ENCODE assay signal across 30 mouse cellular contexts in genomic region chr7:137038311-137038945, GRCm38 (mm10).
DNase-seq lines count a peak whose midpoint lies in the region; ATAC-seq and TF ChIP-seq lines count a peak whose summit lies in the region.
"Had no signal": no experiment of that assay in that cellular context is flagged by ENCODE, and none has a peak within 500 bp of the region (broad histone marks: within the 10 kb centered on the region; RNA-seq: fewer than 3 reads in every experiment).

No protein-coding gene starts in this region.

- no peaks in the 10 kb centered on the region for H3K36me3 ChIP-seq in midbrain, embryonic 12.5 days
- no peaks in the 10 kb centered on the region for H3K36me3 ChIP-seq in midbrain, embryonic 11.5 days (ENCODE audit: control insufficient read depth, insufficient read depth, low read length)
- H3K36me3 ChIP-seq in hindbrain, postnatal 0 days (ENCODE audit: insufficient read depth, low read length), result no peaks in the 10 kb centered on the region
- H3K36me3 ChIP-seq: embryonic facial prominence, embryonic 12.5 days; G1E; hindbrain, embryonic 15.5 days; intestine, embryonic 15.5 days; limb, embryonic 10.5 days; limb, embryonic 15.5 days; liver, embryonic 13.5 days had no signal

- no peak overlapping the region for H3K4me2 ChIP-seq in midbrain, embryonic 12.5 days (replicated peaks)
- H3K4me2 ChIP-seq in midbrain, embryonic 11.5 days, result no peak overlapping the region
- no peak overlapping the region for H3K4me2 ChIP-seq in hindbrain, postnatal 0 days (ENCODE audit: low read depth, low read length)
- H3K4me2 ChIP-seq: embryonic facial prominence, embryonic 12.5 days; hindbrain, embryonic 15.5 days; intestine, embryonic 15.5 days; limb, embryonic 15.5 days; liver, embryonic 13.5 days; lung, embryonic 14.5 days had no signal

- 0 out of 2 replicates have a peak overlapping the region, but pooled peaks have one; percentile 24 for H3K9ac ChIP-seq in midbrain, embryonic 12.5 days (replicated peaks)
- no peak overlapping the region for H3K9ac ChIP-seq in midbrain, embryonic 11.5 days (ENCODE audit: low read length)
- no peak overlapping the region for H3K9ac ChIP-seq in hindbrain, postnatal 0 days (replicated peaks; ENCODE audit: low read length)
- H3K9ac ChIP-seq: embryonic facial prominence, embryonic 12.5 days; hindbrain, embryonic 15.5 days; intestine, embryonic 15.5 days; limb, embryonic 15.5 days; liver, embryonic 13.5 days; lung, embryonic 14.5 days had no signal

- ATAC-seq in midbrain, embryonic 12.5 days (ENCODE audit: low FRiP score, low read depth), result no peak
- ATAC-seq in midbrain, embryonic 11.5 days (ENCODE audit: low FRiP score), result no peak
- no peak for ATAC-seq in hindbrain, postnatal 0 days
- ATAC-seq: forebrain, embryonic 14.5 days; intestine, embryonic 15.5 days had no signal

- H3K4me1 ChIP-seq in midbrain, embryonic 12.5 days, result peaks cover 21% of the 10 kb centered on the region
- H3K4me1 ChIP-seq in midbrain, embryonic 11.5 days (ENCODE audit: control insufficient read depth, insufficient read depth, low read length), result 0 out of 2 replicates have a peak, but pooled peaks cover 3% of the 10 kb centered on the region
- peaks cover 9% of the 10 kb centered on the region for H3K4me1 ChIP-seq in hindbrain, postnatal 0 days (ENCODE audit: insufficient read depth, low read length)
- H3K4me1 ChIP-seq: liver, embryonic 13.5 days had no signal

- DNase-seq in cerebellum, postnatal 14 days, result peak; percentile 33 to 47
- no peak for DNase-seq in cerebellum, adult 11 months
- DNase-seq in left cerebral cortex, postnatal 4 days, result peak; percentile 29
- DNase-seq in left cerebral cortex, postnatal 14 days (ENCODE audit: low spot score in 2 of 2), result no peak
- DNase-seq in midbrain, embryonic 11.5 days (ENCODE audit: low spot score, missing footprints), result no peak
- peak; percentile 13 for DNase-seq in hindbrain, postnatal 0 days (ENCODE audit: low spot score)
- no peak for DNase-seq in left cerebral cortex, postnatal 36 days (ENCODE audit: low spot score in 2 of 2)
- DNase-seq: adrenal gland, postnatal 10 days; embryo, embryonic 11 days; gastrocnemius, postnatal 36 days; heart, postnatal 14 days; kidney, adult 2 months; kidney, postnatal 36 days; liver, embryonic 13.5 days; right cerebral cortex, postnatal 4 days; thymus, adult 18-20 months; thymus, postnatal 25 days had no signal

- TF ChIP-seq CTCF in hindbrain, postnatal 0 days (IDR thresholded peaks at IDR 0.05; ENCODE audit: low read depth), result no peak

- H3K27ac ChIP-seq in midbrain, embryonic 12.5 days (replicated peaks), result no peak overlapping the region
- no peak overlapping the region for H3K27ac ChIP-seq in midbrain, embryonic 11.5 days (ENCODE audit: low read depth, low read length)
- H3K27ac ChIP-seq in hindbrain, postnatal 0 days, result no peak overlapping the region
- H3K27ac ChIP-seq: embryonic facial prominence, embryonic 12.5 days; hindbrain, embryonic 15.5 days; intestine, embryonic 15.5 days; layer of hippocampus, adult 2 months; left cerebral cortex, adult 2 months; limb, embryonic 10.5 days; limb, embryonic 15.5 days; liver, embryonic 13.5 days; macrophage; stomach, postnatal 0 days had no signal

- peaks cover 4% of the 10 kb centered on the region; the same call in 1 of the 2 replicates for H3K9me3 ChIP-seq in midbrain, embryonic 12.5 days
- H3K9me3 ChIP-seq in midbrain, embryonic 11.5 days (ENCODE audit: control insufficient read depth, low read length), result no peaks in the 10 kb centered on the region; the same call in 1 of the 2 replicates
- H3K9me3 ChIP-seq in hindbrain, postnatal 0 days (ENCODE audit: low read length), result no peaks in the 10 kb centered on the region
- H3K9me3 ChIP-seq: hindbrain, embryonic 15.5 days; intestine, embryonic 15.5 days; limb, embryonic 10.5 days; limb, embryonic 15.5 days; liver, embryonic 13.5 days had no signal

- intact Hi-C loops in left cerebral cortex, postnatal 4 days (cut with DNase I), result no loop called here
- intact Hi-C loops in left cerebral cortex, postnatal 14 days (cut with DNase I), result no loop called here
- intact Hi-C loops in left cerebral cortex, postnatal 36 days (cut with DNase I), result no loop called here

- 63% methylated on average over 10 of the region's 10 CpGs for WGBS in midbrain, embryonic 12.5 days
- 75% methylated on average over 10 of the region's 10 CpGs for WGBS in midbrain, embryonic 11.5 days
- WGBS in hindbrain, postnatal 0 days, result 44% methylated on average over 10 of the region's 10 CpGs

- H3K27me3 ChIP-seq in midbrain, embryonic 12.5 days, result no peaks in the 10 kb centered on the region
- H3K27me3 ChIP-seq in midbrain, embryonic 11.5 days (ENCODE audit: control insufficient read depth, insufficient read depth, low read length), result no peaks in the 10 kb centered on the region
- no peaks in the 10 kb centered on the region for H3K27me3 ChIP-seq in hindbrain, postnatal 0 days (ENCODE audit: insufficient read depth, low read length)
- H3K27me3 ChIP-seq: embryonic facial prominence, embryonic 12.5 days; hindbrain, embryonic 15.5 days; intestine, embryonic 15.5 days; liver, embryonic 13.5 days had no signal

- H3K4me3 ChIP-seq in midbrain, embryonic 12.5 days, result no peak overlapping the region
- H3K4me3 ChIP-seq in midbrain, embryonic 11.5 days (ENCODE audit: low read depth, low read length), result no peak overlapping the region
- no peak overlapping the region for H3K4me3 ChIP-seq in hindbrain, postnatal 0 days (ENCODE audit: low read length)
- H3K4me3 ChIP-seq: embryonic facial prominence, embryonic 12.5 days; hindbrain, embryonic 15.5 days; intestine, embryonic 15.5 days; layer of hippocampus, adult 2 months; left cerebral cortex, adult 2 months; limb, embryonic 10.5 days; limb, embryonic 15.5 days; liver, embryonic 13.5 days had no signal

Comparison
In these comparisons a context has a peak if more than half of its experiments do, and no peak if none do; other contexts are left out.
1. DNase-seq: peak in cerebellum, postnatal 14 days (2 of 2), left cerebral cortex, postnatal 4 days (single experiment) and hindbrain, postnatal 0 days (single experiment); none in cerebellum, adult 11 months (single experiment), left cerebral cortex, postnatal 14 days (0 of 2), midbrain, embryonic 11.5 days (single experiment) and left cerebral cortex, postnatal 36 days (0 of 2).